Mouse (Mus musculus): Measurements from ENCODE around the gene Chp2.

DNA sequence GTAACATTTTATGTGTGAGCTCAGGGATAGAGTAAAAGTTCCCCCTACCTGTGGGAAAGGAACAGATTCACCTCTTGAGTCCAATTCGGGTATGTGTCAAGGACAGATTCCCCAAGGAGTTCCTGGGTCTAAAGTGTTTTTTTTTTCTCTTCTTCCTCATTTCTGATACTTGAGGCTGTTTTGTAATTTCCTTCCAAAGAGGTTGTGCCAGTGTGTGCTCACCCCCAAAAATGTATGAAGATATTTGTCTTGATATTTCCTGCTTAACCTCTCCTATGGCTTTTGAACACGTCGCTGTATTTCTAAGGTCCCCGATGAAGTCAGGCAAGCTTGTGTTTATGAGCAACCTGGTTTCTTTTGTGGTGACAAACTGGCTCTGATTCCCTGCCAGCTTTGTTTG is 39.2 kb downstream of the Chp2 start:
- TF ChIP-seq CTCF (IDR thresholded peaks at IDR 0.05; ENCODE audit: low read depth, low read length): no peak
- no peak for TF ChIP-seq GATA1 (IDR thresholded peaks at IDR 0.05; ENCODE audit: borderline replicate concordance, low read length)
- no peak for TF ChIP-seq TAL1 (conservative IDR thresholded peaks at IDR 0.05; ENCODE audit: low read depth, low read length)
- no peak for TF ChIP-seq POLR2AphosphoS5 (IDR thresholded peaks at IDR 0.05; ENCODE audit: insufficient replicate concordance, low read depth, low read length)
